Mouse (Mus musculus) MEL (cell line): ENCODE measurements at regions not wholly inside any gene's neighbourhood (a gene's known extent, or its start where the extent isn't known, plus 50 kb on each side); places are given as distances from the start of the nearest gene placed in this dataset.

Source experiments
- DNase-seq: peaks from one replicate; pipeline ENCODE4 v3.0.0; 2011; ENCODE audit warnings: low read depth, low spot score
- H3K27ac ChIP-seq: 2 replicates; pipeline ENCODE4 v1.5.1; 2012; ENCODE audit warnings: low read depth, mild to moderate bottlenecking, control low read depth, low read length, moderate library complexity; ENCODE audit not compliant: control insufficient read depth
- H3K27me3 ChIP-seq, 2 experiments: fragments of 150-350 bp in 1 of 2; sonication (generic) in 1 of 2; 2 replicates each; pipeline ENCODE4 v1.6.1; 2012; ENCODE audit warnings: low read length in 2 of 2, mild to moderate bottlenecking in 2 of 2, improper control_type of control experiment in 1 of 2, moderate library complexity in 1 of 2; ENCODE audit not compliant: insufficient read depth in 2 of 2, control insufficient read depth in 1 of 2
- H3K36me3 ChIP-seq, 2 experiments: 2 replicates each; pipeline ENCODE4 v1.6.1; 2012 to 2014; ENCODE audit warnings: low read length in 2 of 2, improper control_type of control experiment in 1 of 2, inconsistent platforms in 1 of 2, mild to moderate bottlenecking in 1 of 2; ENCODE audit not compliant: insufficient read depth in 2 of 2, control insufficient read depth in 1 of 2
- H3K4me1 ChIP-seq, 2 experiments: fragments of 150-350 bp in 1 of 2; sonication (generic) in 1 of 2; 2 replicates each; pipeline ENCODE4 v1.6.1; 2012; ENCODE audit warnings: low read length in 2 of 2, improper control_type of control experiment in 1 of 2, mild to moderate bottlenecking in 1 of 2; ENCODE audit not compliant: insufficient read depth in 2 of 2, control insufficient read depth in 1 of 2
- H3K4me3 ChIP-seq, 2 experiments: fragments of 150-350 bp in 1 of 2; sonication (generic) in 1 of 2; 2 replicates each; pipeline ENCODE4 v1.5.1; 2012; ENCODE audit warnings: low read depth in 2 of 2, low read length in 2 of 2, mild to moderate bottlenecking in 2 of 2, moderate library complexity in 2 of 2, control low read depth in 1 of 2, improper control_type of control experiment in 1 of 2; ENCODE audit not compliant: control insufficient read depth in 1 of 2, insufficient read depth in 1 of 2
- H3K79me2 ChIP-seq: 2 replicates; pipeline ENCODE4 v1.6.1; 2012; ENCODE audit warnings: mild to moderate bottlenecking, low read length, moderate library complexity; ENCODE audit not compliant: control insufficient read depth, poor library complexity, insufficient read depth
- H3K9ac ChIP-seq: 2 replicates; pipeline ENCODE4 v1.6.1; 2012; ENCODE audit warnings: low read depth, mild to moderate bottlenecking, control low read depth, low read length, moderate library complexity; ENCODE audit not compliant: control insufficient read depth, poor library complexity, severe bottlenecking
- H3K9me3 ChIP-seq: fragments of 150-350 bp; sonication (generic); replicated peaks from 2 replicates; pipeline ENCODE4 v1.6.1; 2012; ENCODE audit warnings: mild to moderate bottlenecking, low read length, improper control_type of control experiment, moderate library complexity; ENCODE audit not compliant: insufficient read depth
- BHLHE40 ChIP-seq: IDR thresholded peaks from 2 replicates; pipeline ENCODE4 v1.6.1; 2012; ENCODE audit warnings: low read depth, mild to moderate bottlenecking, inconsistent platforms, low read length, improper control_type of control experiment, borderline replicate concordance
- ELF1 ChIP-seq: IDR thresholded peaks from 2 replicates; pipeline ENCODE4 v1.6.1; 2014; ENCODE audit warnings: low read depth, mild to moderate bottlenecking, inconsistent platforms, low read length, improper control_type of control experiment, moderate library complexity
- GATA1 ChIP-seq: IDR thresholded peaks from 2 replicates; pipeline ENCODE4 v1.6.1; 2011; ENCODE audit warnings: low read depth, low read length, improper control_type of control experiment
- HCFC1 ChIP-seq: IDR thresholded peaks from 2 replicates; pipeline ENCODE4 v1.6.1; 2012; ENCODE audit warnings: low read depth, mild to moderate bottlenecking, inconsistent platforms, low read length, improper control_type of control experiment, moderate library complexity
- JUND ChIP-seq: IDR thresholded peaks from 2 replicates; pipeline ENCODE4 v1.6.1; 2011; ENCODE audit warnings: low read depth, mild to moderate bottlenecking, improper control_type of control experiment, low read length
- MEF2A ChIP-seq: IDR thresholded peaks from 2 replicates; pipeline ENCODE4 v1.6.1; 2014; ENCODE audit warnings: low read depth, mild to moderate bottlenecking, inconsistent platforms, low read length, improper control_type of control experiment; ENCODE audit not compliant: poor library complexity, insufficient replicate concordance, severe bottlenecking; ENCODE audit errors: extremely low read depth
- MYC ChIP-seq: IDR thresholded peaks from 2 replicates; pipeline ENCODE4 v1.6.1; 2011; ENCODE audit warnings: low read depth, mild to moderate bottlenecking, low read length, improper control_type of control experiment, moderate library complexity
- POLR2AphosphoS2 ChIP-seq: IDR thresholded peaks from 2 replicates; pipeline ENCODE4 v1.6.1; 2011; ENCODE audit warnings: low read length, improper control_type of control experiment
- POLR2AphosphoS5 ChIP-seq: IDR thresholded peaks from 2 replicates; pipeline ENCODE4 v1.6.1; 2012; ENCODE audit warnings: low read depth, borderline replicate concordance, mild to moderate bottlenecking, inconsistent platforms, low read length, moderate library complexity, mixed read lengths
- SMC3 ChIP-seq: IDR thresholded peaks from 2 replicates; pipeline ENCODE4 v1.6.1; 2011; ENCODE audit warnings: low read depth, low read length, improper control_type of control experiment
- TBP ChIP-seq: IDR thresholded peaks from 2 replicates; pipeline ENCODE4 v1.8.0; 2011; ENCODE audit warnings: low read depth, low read length, improper control_type of control experiment
- USF1 ChIP-seq: IDR thresholded peaks from 2 replicates; pipeline ENCODE4 v1.6.1; 2014; ENCODE audit warnings: low read depth, mild to moderate bottlenecking, inconsistent platforms, low read length, improper control_type of control experiment, moderate library complexity
- ZC3H11A ChIP-seq: IDR thresholded peaks from 2 replicates; pipeline ENCODE4 v1.6.1; 2012; ENCODE audit warnings: low read depth, mild to moderate bottlenecking, inconsistent platforms, low read length, improper control_type of control experiment
- ZKSCAN1 ChIP-seq: IDR thresholded peaks from 2 replicates; pipeline ENCODE4 v1.6.1; 2012; ENCODE audit warnings: low read depth, mild to moderate bottlenecking, inconsistent platforms, low read length, improper control_type of control experiment, moderate library complexity
- ZNF384 ChIP-seq: IDR thresholded peaks from 2 replicates; pipeline ENCODE4 v1.6.1; 2012; ENCODE audit warnings: low read depth, mild to moderate bottlenecking, inconsistent platforms, low read length, improper control_type of control experiment

DNA sequence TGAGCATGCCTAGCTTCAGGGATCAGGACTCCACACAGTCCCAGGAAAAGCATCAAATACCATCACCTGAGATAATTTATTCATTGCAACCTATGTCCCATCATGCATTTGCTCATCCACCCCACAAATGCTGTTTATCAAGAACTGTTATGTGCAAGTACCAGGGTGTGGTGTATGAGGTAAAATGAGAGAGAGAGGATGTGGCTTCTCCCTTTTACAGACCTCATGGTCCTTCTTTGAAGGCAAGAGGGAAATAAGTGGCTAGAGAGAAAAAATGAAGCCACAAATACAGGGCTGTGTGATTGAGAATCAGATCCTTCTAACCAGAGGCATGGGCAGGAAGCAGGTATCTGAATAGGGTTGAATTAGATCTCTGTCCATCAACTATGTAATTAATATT, 51.3 kb upstream of the Camk1g start:
- Histone ChIP-seq H3K27me3 (no peaks in the 10 kb centered on the region), H3K4me1 (no peaks in the 10 kb centered on the region), H3K4me3 (no peak overlapping the region), H3K36me3 (no peaks in the 10 kb centered on the region), H3K9me3 (no peaks in the 10 kb centered on the region), H3K9ac (no peak overlapping the region), H3K79me2 (no peaks in the 10 kb centered on the region), H3K27ac (no peak overlapping the region)
- no peak for DNase-seq
- TF ChIP-seq ELF1 (no peak), POLR2AphosphoS5 (no peak), MYC (no peak), POLR2AphosphoS2 (no peak), ZKSCAN1 (no peak), SMC3 (no peak), MEF2A (no peak), BHLHE40 (no peak), JUND (no peak), HCFC1 (no peak), ZNF384 (no peak), ZC3H11A (no peak), TBP (no peak), GATA1 (no peak), USF1 (no peak)
